Comparison of ENCODE assay signal across 20 mouse cellular contexts in the genomic region with DNA sequence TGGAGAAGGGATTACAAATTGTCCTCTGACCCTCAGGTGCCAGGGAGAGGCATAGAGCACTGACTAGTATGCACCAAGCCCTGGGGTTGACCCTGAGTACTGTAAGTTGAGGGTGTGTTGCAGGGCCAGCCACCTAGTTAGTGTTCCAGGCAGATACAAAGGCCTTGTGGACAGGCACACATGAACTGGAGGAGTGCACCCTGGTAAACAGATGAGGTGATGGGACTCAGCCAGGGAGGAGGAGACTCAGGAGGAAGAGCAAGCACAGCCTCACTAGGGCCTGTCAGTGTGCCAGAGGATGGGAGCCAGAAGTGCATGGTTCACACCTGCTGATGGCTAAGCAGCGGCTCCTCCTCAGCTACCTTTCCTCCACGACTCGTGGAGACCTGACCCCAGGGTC. TPM values are rescaled to one million over a fixed set of nuclear protein-coding genes. Genes with fewer than 3 reads are reported as not detected.
DNase-seq lines count a peak whose midpoint lies in the region; ATAC-seq and TF ChIP-seq lines count a peak whose summit lies in the region.
"Had no signal": no experiment of that assay in that cellular context is flagged by ENCODE, and none has a peak within 500 bp of the region (broad histone marks: within the 10 kb centered on the region; RNA-seq: fewer than 3 reads in every experiment).

No protein-coding gene starts in this region.

- peak overlapping the region; percentile 74 for H3K27ac ChIP-seq in gastrocnemius, adult 2 months
- H3K27ac ChIP-seq in kidney, adult 2 months (ENCODE audit: insufficient read depth, low read depth, low read length), result peak overlapping the region; percentile 57
- no peak overlapping the region for H3K27ac ChIP-seq in kidney, embryonic 14.5 days (ENCODE audit: low read depth, low read length)
- peak overlapping the region; percentile 68 for H3K27ac ChIP-seq in intestine, embryonic 15.5 days
- H3K27ac ChIP-seq in liver, postnatal 0 days (ENCODE audit: low read depth), result peak overlapping the region; percentile 71
- H3K27ac ChIP-seq: limb, embryonic 15.5 days; neural tube, embryonic 12.5 days had no signal

- H3K27me3 ChIP-seq in kidney, adult 2 months (replicated peaks; ENCODE audit: control insufficient read depth, insufficient read depth, low read length), result no peaks in the 10 kb centered on the region
- H3K27me3 ChIP-seq in kidney, embryonic 14.5 days (ENCODE audit: control insufficient read depth, insufficient read depth, low read length), result no peaks in the 10 kb centered on the region
- H3K27me3 ChIP-seq in intestine, embryonic 15.5 days (replicated peaks), result no peaks in the 10 kb centered on the region
- no peaks in the 10 kb centered on the region for H3K27me3 ChIP-seq in liver, postnatal 0 days (ENCODE audit: insufficient read depth, low read length)
- H3K27me3 ChIP-seq: limb, embryonic 15.5 days; neural tube, embryonic 12.5 days had no signal

- H3K9ac ChIP-seq in kidney, embryonic 14.5 days (ENCODE audit: low read depth, low read length), result no peak overlapping the region
- H3K9ac ChIP-seq in intestine, embryonic 15.5 days, result no peak overlapping the region
- 0 out of 2 replicates have a peak overlapping the region, but pooled peaks have one; percentile 4 for H3K9ac ChIP-seq in liver, postnatal 0 days (replicated peaks)
- H3K9ac ChIP-seq: limb, embryonic 15.5 days; neural tube, embryonic 12.5 days had no signal

- H3K9me3 ChIP-seq in kidney, embryonic 14.5 days (ENCODE audit: control insufficient read depth, low read length), result no peaks in the 10 kb centered on the region
- no peaks in the 10 kb centered on the region for H3K9me3 ChIP-seq in intestine, embryonic 15.5 days
- no peaks in the 10 kb centered on the region for H3K9me3 ChIP-seq in liver, postnatal 0 days (ENCODE audit: low read length)
- H3K9me3 ChIP-seq: limb, embryonic 15.5 days; neural tube, embryonic 12.5 days had no signal

- H3K36me3 ChIP-seq in kidney, adult 2 months (ENCODE audit: control insufficient read depth, insufficient read depth, low read length), result no peaks in the 10 kb centered on the region
- peaks cover 31% of the 10 kb centered on the region for H3K36me3 ChIP-seq in kidney, embryonic 14.5 days (ENCODE audit: control insufficient read depth, insufficient read depth, low read length)
- H3K36me3 ChIP-seq in intestine, embryonic 15.5 days, result peaks cover 19% of the 10 kb centered on the region
- peaks cover 10% of the 10 kb centered on the region for H3K36me3 ChIP-seq in liver, postnatal 0 days (replicated peaks; ENCODE audit: insufficient read depth, low read length)

- no peak for TF ChIP-seq CTCF in gastrocnemius, adult 2 months (IDR thresholded peaks at IDR 0.05)
- TF ChIP-seq CTCF in kidney, adult 2 months (conservative IDR thresholded peaks at IDR 0.05; ENCODE audit: insufficient read depth, insufficient read length, low read depth, low read length), result no peak
- no peak for TF ChIP-seq CTCF in liver, postnatal 0 days (IDR thresholded peaks at IDR 0.05; ENCODE audit: low read depth)

- no peak overlapping the region for H3K4me2 ChIP-seq in kidney, embryonic 14.5 days (replicated peaks; ENCODE audit: low read depth, low read length)
- no peak overlapping the region for H3K4me2 ChIP-seq in intestine, embryonic 15.5 days (replicated peaks)
- H3K4me2 ChIP-seq in liver, postnatal 0 days (ENCODE audit: low read depth, low read length), result no peak overlapping the region
- H3K4me2 ChIP-seq: limb, embryonic 15.5 days; neural tube, embryonic 12.5 days had no signal

- intact Hi-C loops in gastrocnemius, adult 2 months (cut with DNase I), result no loop called here

- no peak for TF ChIP-seq POLR2A in kidney, adult 2 months (IDR thresholded peaks at IDR 0.05; ENCODE audit: low read depth, low read length)

- no peak for ATAC-seq in kidney, embryonic 14.5 days (ENCODE audit: low FRiP score, low TSS enrichment)
- peak; percentile 21; the same call in 1 of the 2 replicates for ATAC-seq in intestine, embryonic 15.5 days
- ATAC-seq in liver, postnatal 0 days, result peak; percentile 85
- ATAC-seq: midbrain, embryonic 16.5 days had no signal

- H3K4me3 ChIP-seq in gastrocnemius, adult 2 months, result no peak overlapping the region
- no peak overlapping the region for H3K4me3 ChIP-seq in kidney, adult 2 months (ENCODE audit: insufficient read depth, low read depth, low read length)
- no peak overlapping the region for H3K4me3 ChIP-seq in kidney, embryonic 14.5 days (ENCODE audit: low read length)
- no peak overlapping the region for H3K4me3 ChIP-seq in intestine, embryonic 15.5 days (replicated peaks)
- H3K4me3 ChIP-seq in liver, postnatal 0 days (ENCODE audit: low read depth, low read length), result no peak overlapping the region
- H3K4me3 ChIP-seq: limb, embryonic 15.5 days; neural tube, embryonic 12.5 days had no signal

- WGBS in kidney, adult 2 months, result 51% methylated on average over 3 of the region's 3 CpGs
- WGBS in kidney, embryonic 14.5 days, result 69% methylated on average over 3 of the region's 3 CpGs
- 71% methylated on average over 3 of the region's 3 CpGs for WGBS in intestine, embryonic 15.5 days
- 75% methylated on average over 3 of the region's 3 CpGs for WGBS in liver, postnatal 0 days (ENCODE audit: insufficient replicate concordance)

- peak; percentile 63 for DNase-seq in gastrocnemius, adult 2 months
- DNase-seq in gastrocnemius, adult 18-20 months (ENCODE audit: low spot score), result no peak
- peak; percentile 95 for DNase-seq in kidney, adult 2 months
- peak; percentile 54 for DNase-seq in liver, postnatal 0 days
- DNase-seq in frontal cortex, postnatal 36 days (ENCODE audit: low spot score in 2 of 2), result no peak
- DNase-seq in left cerebral cortex, adult 9 months (ENCODE audit: low spot score in 2 of 2), result no peak
- DNase-seq: cerebellum, adult 18-20 months; embryo, embryonic 11 days; lung, postnatal 36 days; retina, postnatal 1 day; thymus, postnatal 14 days had no signal

- no peak for TF ChIP-seq EP300 in liver, postnatal 0 days (IDR thresholded peaks at IDR 0.05; ENCODE audit: low read depth)

- peaks cover 30% of the 10 kb centered on the region for H3K4me1 ChIP-seq in kidney, adult 2 months (ENCODE audit: control insufficient read depth, insufficient read depth, low read length)
- peaks cover 10% of the 10 kb centered on the region for H3K4me1 ChIP-seq in kidney, embryonic 14.5 days (ENCODE audit: control insufficient read depth, insufficient read depth, low read length)
- peaks cover 33% of the 10 kb centered on the region for H3K4me1 ChIP-seq in intestine, embryonic 15.5 days (replicated peaks)
- H3K4me1 ChIP-seq in liver, postnatal 0 days (ENCODE audit: insufficient read depth), result peaks cover 38% of the 10 kb centered on the region

RNA-seq across cellular contexts. Expression of a gene that starts 7.0 kb away (rescaled TPM):
- 10 to 100 TPM; 61.7 to 65.6 TPM for total RNA-seq in gastrocnemius, adult 2 months (2021)
- total RNA-seq in gastrocnemius, adult 18-20 months (2021), result 10 to 100 TPM; 65.4 to 70.3 TPM
- polyA plus RNA-seq in kidney, adult 2 months (2012; rRNA removed), result 106 and 120 TPM in 2 replicates
- 353 and 447 TPM in 2 replicates for polyA plus RNA-seq in kidney, embryonic 14.5 days (2014; fragmentation: Nextera tagmentation; extraction: Ambion mirVana)
- 286 and 323 TPM in 2 replicates for polyA plus RNA-seq in intestine, embryonic 15.5 days (2015; fragmentation: Nextera tagmentation; extraction: Ambion mirVana)
- polyA plus RNA-seq in liver, postnatal 0 days (2015; fragmentation: Nextera tagmentation; extraction: Ambion mirVana), result 98.5 and 103 TPM in 2 replicates

RNA-seq across cellular contexts. Expression of a gene that starts 18.7 kb away (rescaled TPM):
- total RNA-seq in gastrocnemius, adult 2 months (2021), result 10 to 100 TPM; 35.5 to 54.5 TPM
- 10 to 100 TPM; 41.6 to 68.4 TPM for total RNA-seq in gastrocnemius, adult 18-20 months (2021)
- polyA plus RNA-seq in kidney, adult 2 months (2012; rRNA removed), result 158 and 201 TPM in 2 replicates
- polyA plus RNA-seq in kidney, embryonic 14.5 days (2014; fragmentation: Nextera tagmentation; extraction: Ambion mirVana), result 95.1 and 117 TPM in 2 replicates
- 83.7 and 88.8 TPM in 2 replicates for polyA plus RNA-seq in intestine, embryonic 15.5 days (2015; fragmentation: Nextera tagmentation; extraction: Ambion mirVana)
- 19.6 and 38.4 TPM in 2 replicates for polyA plus RNA-seq in liver, postnatal 0 days (2015; fragmentation: Nextera tagmentation; extraction: Ambion mirVana)

RNA-seq across cellular contexts. Expression of a gene that starts 19.9 kb away (rescaled TPM):
- 10 to 100 TPM in 1 of 2 experiments, 1 to 10 TPM in 1; 9.3 to 22.5 TPM for total RNA-seq in gastrocnemius, adult 2 months (2021)
- 10 to 100 TPM; 11.9 to 13.7 TPM for total RNA-seq in gastrocnemius, adult 18-20 months (2021)
- polyA plus RNA-seq in kidney, adult 2 months (2012; rRNA removed), result 296 TPM in 2 replicates
- 62.2 and 62.6 TPM in 2 replicates for polyA plus RNA-seq in kidney, embryonic 14.5 days (2014; fragmentation: Nextera tagmentation; extraction: Ambion mirVana)
- polyA plus RNA-seq in intestine, embryonic 15.5 days (2015; fragmentation: Nextera tagmentation; extraction: Ambion mirVana), result 58.0 and 74.2 TPM in 2 replicates
- polyA plus RNA-seq in liver, postnatal 0 days (2015; fragmentation: Nextera tagmentation; extraction: Ambion mirVana), result 31.0 and 32.2 TPM in 2 replicates

RNA-seq across cellular contexts. Expression of a gene that starts 23.2 kb away (rescaled TPM):
- total RNA-seq in gastrocnemius, adult 2 months (2021), result not detected
- not detected for total RNA-seq in gastrocnemius, adult 18-20 months (2021)
- 0.03 and 0.12 TPM in 2 replicates for polyA plus RNA-seq in kidney, adult 2 months (2012; rRNA removed)
- 0.12 TPM in 1 of 2 replicates, not detected in the other for polyA plus RNA-seq in kidney, embryonic 14.5 days (2014; fragmentation: Nextera tagmentation; extraction: Ambion mirVana)
- polyA plus RNA-seq in intestine, embryonic 15.5 days (2015; fragmentation: Nextera tagmentation; extraction: Ambion mirVana), result not detected in 2 replicates
- polyA plus RNA-seq in liver, postnatal 0 days (2015; fragmentation: Nextera tagmentation; extraction: Ambion mirVana), result 0.02 TPM in 1 of 2 replicates, not detected in the other
- polyA plus RNA-seq: G1E; heart, embryonic 14.5 days; midbrain, embryonic 16.5 days had no signal

RNA-seq across cellular contexts. Expression of a gene that starts 38.3 kb away (rescaled TPM):
- not detected for total RNA-seq in gastrocnemius, adult 2 months (2021)
- not detected for total RNA-seq in gastrocnemius, adult 18-20 months (2021)
- polyA plus RNA-seq in kidney, adult 2 months (2012; rRNA removed), result 0.61 and 0.99 TPM in 2 replicates
- polyA plus RNA-seq in kidney, embryonic 14.5 days (2014; fragmentation: Nextera tagmentation; extraction: Ambion mirVana), result 0.23 and 0.73 TPM in 2 replicates
- polyA plus RNA-seq in intestine, embryonic 15.5 days (2015; fragmentation: Nextera tagmentation; extraction: Ambion mirVana), result 2.1 and 2.5 TPM in 2 replicates
- polyA plus RNA-seq in liver, postnatal 0 days (2015; fragmentation: Nextera tagmentation; extraction: Ambion mirVana), result 0.22 and 0.25 TPM in 2 replicates
- total RNA-seq: left cerebral cortex, adult 18-20 months had no signal
- polyA plus RNA-seq: C2C12; heart, embryonic 14.5 days; limb, embryonic 15.5 days; midbrain, embryonic 16.5 days; neural tube, embryonic 12.5 days had no signal

Comparison
In these comparisons a context has a peak if more than half of its experiments do, and no peak if none do; other contexts are left out.
1. DNase-seq: peak in gastrocnemius, adult 2 months (single experiment), kidney, adult 2 months (single experiment) and liver, postnatal 0 days (single experiment); none in gastrocnemius, adult 18-20 months (single experiment), frontal cortex, postnatal 36 days (0 of 2) and left cerebral cortex, adult 9 months (0 of 2).